Mouse (Mus musculus) layer of hippocampus, adult 8-10 months (tissue): ENCODE results near the gene Tet2. TPM values are rescaled to one million over a fixed set of nuclear protein-coding genes. Genes with fewer than 3 reads are reported as not detected.
"Not testable (repeated sequence)": the region's sequence is repeated elsewhere in the genome, so short reads cannot be mapped to it uniquely, and the experiment has no call there.

ENCODE experiments used
- DNase-seq, 2 experiments: peaks; one replicate each; pipeline ENCODE4 v3.0.0; 2022; ENCODE audit warnings: low spot score in 2 of 2
- total RNA-seq, 4 experiments: library from RNA; stranded (reverse); gene quantifications; 2 replicates each; pipeline ENCODE4 v1.2.4; 2022

Tet2 gene
- total RNA-seq, 4 experiments from 2014 or later = 44.9 to 50.5 (median 48.3) TPM

DNA sequence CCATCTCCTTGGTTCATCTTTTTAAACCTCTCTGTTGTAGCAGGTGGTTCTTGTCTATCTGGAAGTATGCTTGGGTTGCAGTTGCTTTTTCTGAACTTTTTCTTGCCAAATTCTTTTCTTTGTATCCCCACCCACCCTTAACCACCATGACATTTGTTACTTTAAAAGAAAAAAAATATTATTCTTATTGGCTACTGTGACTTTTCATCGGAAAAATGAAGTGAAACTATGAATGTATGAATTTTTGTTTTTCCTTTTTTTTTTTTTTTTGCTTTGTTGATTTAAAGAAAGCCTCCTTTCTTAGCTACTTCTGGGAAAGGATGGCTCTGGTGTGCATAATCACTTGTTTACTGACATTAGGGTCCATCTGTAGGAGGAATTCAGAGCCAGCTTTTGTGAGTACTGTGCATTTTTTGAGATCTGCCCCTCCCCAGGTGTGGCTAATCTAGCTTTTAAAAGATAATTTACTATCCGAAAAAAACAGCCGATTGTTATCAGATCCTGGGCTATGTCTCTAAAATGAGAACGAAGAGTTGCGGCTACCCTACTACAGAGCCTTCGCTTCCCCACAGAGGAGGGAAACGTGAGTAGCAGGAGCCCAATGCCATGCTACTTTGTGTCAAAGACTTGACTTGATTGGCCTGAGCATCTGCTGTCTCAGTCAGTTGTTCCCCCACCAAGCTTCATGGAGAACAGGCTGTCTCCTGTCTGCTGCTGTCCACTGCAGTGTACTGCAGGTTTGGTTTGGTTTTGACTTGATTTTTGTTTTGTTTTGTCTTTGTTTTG is 4.6 kb upstream of the Tet2 start:
- DNase-seq = no peak

DNA sequence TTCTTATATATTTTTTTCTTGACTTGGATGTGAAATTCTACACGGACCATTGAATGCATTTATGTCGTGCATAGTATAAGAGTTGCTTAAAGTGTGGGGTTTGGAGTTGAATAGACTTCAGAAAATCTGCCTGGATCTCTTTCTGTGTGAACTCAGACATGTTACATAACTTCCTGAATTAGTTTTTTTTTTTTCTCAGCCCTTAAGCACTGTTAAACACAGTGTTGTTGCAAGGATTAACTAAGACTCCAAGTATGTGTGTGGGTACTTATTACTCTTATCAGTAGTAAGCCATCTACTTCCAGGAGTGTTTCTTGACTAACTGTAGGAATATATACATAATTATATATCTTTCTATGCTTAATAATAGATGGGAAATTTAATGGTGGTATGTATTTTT is 3.7 kb upstream of the Tet2 start:
- DNase-seq = no peak

DNA sequence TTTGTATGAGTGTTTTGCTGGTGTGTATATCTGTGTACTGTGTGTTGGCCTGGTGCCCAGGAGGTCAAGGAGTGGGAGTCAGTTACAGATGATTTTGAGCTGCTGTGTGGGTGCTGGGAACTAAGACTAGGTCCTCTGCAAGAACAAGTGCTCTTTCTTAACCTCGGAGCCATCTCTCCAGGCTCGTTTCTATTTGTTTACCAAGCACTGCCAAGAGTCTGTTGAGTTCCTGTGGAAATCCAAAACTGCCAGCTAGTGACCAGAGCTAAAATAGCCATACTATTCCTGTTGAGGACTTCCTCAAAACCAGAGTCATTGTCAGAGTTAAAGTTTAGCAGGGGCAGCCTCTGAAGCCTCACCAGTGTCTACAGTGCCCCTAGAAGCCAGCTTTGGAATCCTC is 1.9 kb upstream of the Tet2 start:
- DNase-seq = no peak

DNA sequence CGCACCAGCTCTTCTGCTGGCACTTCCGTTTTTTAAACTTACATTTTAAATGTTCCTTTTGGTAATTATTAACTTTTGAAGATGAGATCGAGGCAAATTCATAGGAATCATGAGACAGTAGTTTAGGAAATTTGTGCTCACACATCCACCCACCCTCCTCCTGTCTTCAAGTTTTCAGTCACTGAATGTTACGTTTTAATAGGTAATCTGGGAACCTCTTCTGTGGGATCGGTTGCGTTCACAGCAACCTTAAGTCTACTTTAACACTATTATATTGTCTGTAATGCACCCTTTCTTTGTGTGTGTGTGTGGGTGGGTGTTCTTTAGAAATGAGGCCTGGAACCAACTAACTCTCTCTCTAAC is 346 bp upstream of the Tet2 start:
- no peak for DNase-seq

DNA sequence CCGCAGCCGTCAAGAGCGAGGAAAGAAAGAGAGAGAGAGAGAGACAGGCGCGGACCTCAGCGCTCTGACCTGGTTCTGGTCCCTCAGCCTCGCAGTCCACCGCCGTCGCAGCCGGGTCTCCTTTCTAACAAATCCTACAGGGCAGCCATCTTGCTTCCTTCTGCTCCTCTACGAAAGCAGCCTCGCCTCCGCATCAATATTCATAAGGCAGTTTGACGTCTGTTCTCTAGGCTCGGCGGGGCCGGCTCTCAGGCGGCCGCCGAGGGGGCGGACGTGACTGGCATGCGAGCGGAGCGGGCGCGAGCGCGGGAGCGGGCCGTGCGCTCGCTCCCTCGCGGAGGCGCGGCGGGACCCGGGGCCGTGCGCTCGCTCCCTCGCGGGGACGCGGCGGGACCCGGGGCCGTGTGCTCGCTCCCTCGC is 798 bp downstream of the Tet2 start:
- DNase-seq = peak; percentile 89 to 90

DNA sequence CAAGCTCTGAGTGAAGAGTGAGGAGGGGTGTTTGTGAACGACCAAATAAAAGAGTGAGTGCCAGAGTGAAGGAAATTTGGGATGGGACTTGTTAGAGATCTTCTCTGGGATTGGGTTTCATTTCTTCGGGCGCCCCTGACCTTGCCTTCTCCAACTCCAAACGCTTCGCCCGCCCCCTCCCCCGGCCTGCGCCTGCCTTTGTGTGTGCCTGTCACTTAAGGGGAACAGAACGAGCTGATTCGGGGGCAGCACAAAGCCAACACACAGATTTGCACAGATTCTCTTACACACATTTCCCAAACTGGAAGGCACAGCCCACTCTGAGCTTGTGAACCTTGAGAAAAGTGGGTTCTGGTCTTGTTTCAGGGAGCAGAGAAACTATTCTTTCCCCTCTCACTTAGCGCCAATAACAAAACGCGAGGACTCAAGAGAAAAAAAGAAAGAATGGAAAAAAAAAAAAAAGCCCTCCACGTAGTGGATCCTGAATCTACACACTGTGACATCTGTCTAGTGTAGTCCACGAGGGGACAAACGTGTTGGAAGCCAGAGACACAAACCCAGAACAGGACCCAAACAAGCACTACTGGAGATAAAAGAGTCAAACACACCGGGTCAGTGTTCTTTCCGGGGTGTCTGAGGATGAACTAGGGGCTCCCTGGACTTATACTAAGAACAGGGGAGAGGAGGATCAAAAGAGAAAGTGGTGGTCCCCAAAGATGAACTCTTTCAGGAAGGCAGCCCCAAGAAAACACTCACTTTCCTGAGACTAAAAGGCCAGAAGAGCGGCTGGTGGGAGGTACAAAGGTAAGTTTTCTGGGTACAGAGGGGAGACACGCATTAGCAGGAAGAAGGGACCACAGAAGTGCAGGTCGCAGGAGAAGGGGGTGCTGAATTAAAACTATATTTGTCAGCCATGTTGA is 1.6 kb downstream of the Tet2 start:
- DNase-seq = peak; percentile 21 to 29

DNA sequence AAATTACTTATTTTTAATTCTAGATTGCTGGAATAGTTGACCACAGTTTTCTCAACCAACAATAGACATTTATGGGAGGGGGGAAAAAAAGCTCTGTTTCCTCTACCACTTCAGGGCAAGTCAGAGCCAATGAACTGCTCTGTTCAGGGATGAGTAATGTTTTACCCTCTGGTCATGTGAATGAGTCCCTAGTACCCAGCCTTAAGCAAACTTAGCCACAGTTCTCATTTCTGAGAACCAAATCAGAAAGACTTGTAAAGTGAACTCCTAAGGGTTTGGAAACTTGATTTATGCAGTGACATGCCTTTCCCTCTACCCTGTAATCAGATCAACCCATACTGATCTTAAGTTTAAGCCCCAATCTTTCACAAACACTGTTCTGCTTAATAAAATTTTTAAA is 2.9 kb downstream of the Tet2 start:
- no peak for DNase-seq

DNA sequence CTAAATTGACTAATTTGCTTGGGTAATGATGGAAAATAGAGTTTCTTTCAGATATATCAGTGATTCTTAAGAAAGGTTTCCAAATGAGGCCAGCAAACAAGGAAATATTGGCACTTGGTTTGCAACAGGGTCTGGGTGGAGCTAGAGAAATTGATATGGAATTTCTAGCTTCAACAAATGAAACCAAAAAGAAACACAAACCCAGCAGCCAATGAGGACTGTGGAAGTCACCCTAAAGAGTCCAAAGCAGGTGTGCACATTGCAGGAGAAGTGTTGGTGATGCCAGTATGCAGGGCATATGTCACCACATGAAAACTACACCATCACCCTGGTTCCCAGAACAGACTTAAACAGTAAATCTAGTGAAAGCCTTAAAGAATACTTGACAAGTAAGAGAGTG is 3.9 kb downstream of the Tet2 start:
- DNase-seq = no peak

DNA sequence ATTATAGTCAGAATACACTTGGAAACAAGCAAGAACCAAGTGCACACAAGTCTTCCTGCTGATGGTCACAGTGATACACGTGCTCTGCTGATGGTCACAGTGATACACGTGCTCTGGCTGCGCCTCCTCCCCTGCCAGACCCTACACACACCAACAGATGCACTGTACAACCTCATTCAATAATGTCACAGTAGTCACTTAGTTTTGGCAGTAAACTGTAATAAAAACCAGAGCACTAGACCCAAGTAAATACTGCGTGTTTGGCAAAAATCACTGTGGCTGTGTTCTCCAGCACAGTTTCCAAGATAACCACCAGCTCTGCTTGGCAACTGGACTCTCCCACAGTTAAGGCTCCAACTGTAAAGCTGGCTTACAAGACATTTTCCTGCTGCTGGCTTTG is 4.9 kb downstream of the Tet2 start:
- DNase-seq = peak in 1 of 2 experiments; percentile 17

DNA sequence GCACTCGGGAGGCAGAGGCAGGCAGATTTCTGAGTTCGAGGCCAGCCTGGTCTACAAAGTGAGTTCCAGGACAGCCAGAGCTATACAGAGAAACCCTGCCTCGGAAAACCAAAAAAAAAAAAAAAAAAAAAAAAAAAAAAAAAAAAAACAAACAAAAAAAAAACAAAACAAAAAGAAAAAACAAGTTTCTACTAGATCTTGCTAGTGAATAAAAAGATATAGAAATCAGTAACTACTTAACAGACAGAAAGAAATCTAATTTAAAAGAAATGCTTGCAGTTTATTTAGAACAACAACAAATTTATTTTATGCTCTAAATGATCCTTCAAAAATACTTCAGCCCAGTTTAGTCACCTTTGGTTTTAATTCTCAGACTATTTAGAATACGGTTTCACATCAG is 6.4 kb downstream of the Tet2 start:
- not testable (repeated sequence) for DNase-seq

DNA sequence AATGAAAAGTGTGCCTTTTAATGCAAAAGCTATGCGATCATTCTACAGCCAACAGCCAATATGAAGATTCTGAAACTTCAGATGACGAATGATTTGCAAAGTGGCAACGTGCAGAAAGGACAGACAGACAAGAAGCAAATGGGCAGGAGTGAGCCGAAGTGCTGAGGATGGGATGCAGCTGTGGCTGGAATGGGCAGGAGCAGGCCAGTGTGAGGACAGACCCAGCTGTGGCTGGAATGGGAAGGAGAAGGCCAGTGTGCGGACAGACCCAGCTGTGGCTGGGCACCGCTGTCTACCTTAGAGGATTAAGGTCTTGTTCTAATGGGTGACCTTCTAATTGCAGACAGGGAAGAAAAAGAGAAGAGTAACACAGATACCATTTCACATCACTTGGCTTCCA is 9.3 kb downstream of the Tet2 start:
- DNase-seq = no peak

DNA sequence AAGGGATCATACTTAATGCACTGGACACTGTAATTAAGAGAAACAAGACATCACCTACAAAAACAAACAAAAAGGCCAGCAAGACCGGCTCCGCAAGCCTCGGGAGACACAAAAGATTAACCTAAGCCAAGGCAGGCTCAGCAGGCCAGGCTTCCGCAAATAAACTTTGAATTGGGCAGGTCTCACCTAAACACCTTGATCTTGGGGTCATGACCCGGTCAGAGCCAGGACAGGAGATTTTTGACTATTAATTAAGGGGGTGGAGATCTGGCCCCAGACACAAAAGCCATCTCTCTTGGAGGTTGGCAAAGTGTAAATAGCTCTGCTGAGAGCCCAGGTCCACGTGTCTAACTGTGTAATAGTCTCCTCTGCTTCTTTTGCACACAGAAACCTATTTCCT is 10.9 kb downstream of the Tet2 start:
- DNase-seq = no peak

DNA sequence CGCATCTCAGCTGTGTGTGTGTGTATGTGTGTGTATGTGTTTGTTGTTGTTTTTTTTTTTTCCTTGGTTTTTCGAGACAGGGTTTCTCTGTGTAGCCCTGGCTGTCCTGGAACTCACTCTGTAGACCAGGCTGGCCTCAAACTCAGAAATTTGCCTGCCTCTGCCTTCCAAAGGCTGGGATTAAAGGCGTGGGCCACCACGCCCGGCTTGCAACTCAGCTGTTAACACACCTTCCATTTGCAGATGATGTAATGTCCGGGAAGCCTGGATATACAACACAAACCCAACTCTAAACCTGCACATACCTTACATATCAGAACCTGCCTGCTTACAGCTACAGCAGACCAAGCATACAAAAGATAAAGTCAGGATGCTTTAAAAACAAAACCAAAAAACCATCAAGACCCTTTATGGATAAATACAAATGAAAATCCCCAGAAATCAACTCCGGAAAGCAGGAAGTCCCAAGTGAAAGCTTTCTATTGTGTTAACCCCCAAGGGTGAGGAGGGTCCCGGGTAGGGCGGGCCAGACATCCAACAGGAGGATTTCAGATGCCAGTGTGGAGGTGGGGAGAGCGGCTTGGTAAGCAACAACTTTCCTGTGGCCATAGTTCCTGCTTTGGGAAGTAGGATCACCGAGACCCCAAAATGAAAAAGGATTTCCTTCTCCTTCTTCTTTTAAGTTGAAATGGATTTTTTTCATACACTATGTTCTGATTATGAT is 11.5 kb downstream of the Tet2 start:
- no peak for DNase-seq

DNA sequence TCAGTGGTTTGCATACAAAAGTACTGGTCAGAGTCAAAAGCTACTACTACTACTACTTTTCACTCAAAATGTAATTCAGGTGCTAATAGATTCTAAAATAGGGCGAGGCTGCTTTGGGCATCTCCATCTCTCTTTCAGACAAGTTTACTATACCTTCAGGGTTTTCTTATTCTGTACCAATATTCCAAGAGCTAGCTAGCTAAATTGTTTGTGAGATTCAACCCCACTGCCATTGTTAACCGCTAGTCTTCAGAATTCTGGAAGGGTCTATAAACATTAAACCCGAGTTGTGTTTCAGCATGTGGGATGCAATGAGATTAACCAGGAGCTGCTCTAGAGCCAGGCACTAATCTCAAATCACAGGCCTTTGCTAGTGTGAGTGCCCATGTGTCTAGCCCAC is 12.1 kb downstream of the Tet2 start:
- no peak for DNase-seq

DNA sequence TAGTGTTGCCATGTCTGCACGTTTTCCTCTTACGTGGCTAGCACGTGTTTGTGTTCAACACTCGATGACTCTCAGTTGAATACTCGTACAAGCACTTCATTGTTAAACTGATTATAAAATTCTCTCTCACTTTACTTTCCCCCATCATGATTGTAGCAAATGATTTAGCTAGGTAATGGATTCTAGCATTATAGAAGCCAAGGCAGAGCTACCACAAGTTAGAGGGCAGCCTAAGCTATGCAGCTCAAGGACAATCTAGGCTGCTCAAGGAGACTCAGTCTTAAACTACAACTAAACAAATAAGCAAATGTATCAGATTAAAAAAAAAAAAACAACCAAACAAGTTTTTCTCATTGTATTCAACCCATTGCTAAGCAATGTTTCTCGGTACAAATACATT is 12.7 kb downstream of the Tet2 start:
- DNase-seq = no peak

DNA sequence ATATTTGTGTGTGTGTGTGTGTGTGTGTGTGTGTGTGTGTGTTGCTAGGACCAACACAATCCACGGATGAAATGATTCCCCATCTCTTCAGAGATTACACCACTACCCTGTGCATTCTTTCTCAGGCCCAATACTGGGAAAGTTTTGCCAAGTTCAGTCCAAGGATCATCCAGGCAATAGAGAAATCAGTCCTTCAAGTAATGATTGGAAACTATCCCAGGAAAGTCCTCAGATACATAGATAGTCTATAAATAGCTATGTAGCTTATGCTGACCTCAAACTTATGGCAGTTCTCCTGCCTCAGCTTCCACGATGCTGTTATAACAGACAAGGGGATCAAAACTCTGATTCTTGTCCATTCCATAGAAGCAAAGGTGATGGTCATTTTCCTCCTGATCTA is 13.8 kb downstream of the Tet2 start:
- DNase-seq = no peak

DNA sequence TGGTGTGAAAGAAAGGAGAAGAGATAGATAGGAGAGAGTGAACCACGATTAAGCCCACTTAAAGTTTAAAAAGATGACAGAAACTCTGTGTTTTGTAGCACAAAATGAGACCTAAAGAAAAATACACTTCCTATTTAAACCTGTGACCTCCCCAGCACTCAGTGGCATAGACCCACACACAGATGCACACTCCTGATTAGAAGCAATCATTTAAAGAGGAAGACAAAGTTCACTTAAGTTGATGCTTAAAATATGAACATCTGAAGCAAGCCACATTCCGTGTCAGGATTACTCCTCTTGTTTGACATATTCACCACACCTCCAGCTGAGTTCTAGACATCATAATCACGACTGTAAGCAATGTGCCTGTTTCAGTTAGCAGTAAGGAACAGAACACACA is 14.3 kb downstream of the Tet2 start:
- DNase-seq = no peak

DNA sequence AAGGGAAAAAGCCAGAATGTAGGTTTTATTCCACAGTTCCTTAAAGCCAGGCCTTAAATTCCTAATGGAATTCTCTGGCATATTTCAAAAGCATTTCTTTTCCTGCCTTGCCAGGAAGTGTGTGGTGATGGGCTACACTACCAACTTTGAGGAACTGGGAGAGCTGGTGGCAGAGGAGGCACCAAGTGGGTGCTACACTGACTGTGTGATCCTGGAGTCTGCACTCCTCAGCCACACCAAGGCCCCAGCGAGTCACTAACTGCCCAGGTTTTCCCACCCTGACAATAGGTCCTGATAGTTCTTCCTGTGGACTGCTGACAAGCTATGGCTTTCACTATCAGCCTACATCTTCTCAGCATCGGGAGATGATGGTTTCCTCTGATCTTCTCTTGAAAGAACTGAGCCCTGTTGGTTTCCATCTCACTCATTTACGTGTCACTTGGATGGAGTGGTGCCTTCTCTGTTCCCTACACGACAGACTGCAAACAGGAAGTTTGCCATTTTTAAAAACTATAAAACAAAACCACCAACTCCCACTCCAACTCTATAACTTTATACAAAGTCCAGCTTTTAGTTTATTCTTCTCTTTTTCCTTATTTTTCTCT is 18.7 kb downstream of the Tet2 start:
- no peak for DNase-seq

DNA sequence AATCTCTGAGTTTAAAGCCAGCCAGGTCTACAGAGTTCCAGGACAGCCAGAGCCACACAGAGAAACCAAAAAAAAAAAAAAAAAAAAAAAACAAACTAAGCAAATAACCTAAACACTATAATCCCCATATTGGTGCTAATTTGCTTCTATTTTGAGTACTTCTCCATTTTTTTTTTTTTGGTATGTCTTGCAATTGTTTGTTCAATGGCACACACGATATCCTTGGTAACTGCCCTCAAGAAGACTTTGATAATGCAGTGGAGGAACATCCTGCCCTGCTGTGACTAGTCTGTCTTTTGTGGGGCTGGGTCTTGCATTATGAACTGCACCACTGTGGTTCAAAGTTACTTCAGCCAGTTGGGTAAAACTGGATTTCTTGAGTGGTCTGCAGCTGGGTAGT is 19.4 kb downstream of the Tet2 start:
- no peak for DNase-seq

DNA sequence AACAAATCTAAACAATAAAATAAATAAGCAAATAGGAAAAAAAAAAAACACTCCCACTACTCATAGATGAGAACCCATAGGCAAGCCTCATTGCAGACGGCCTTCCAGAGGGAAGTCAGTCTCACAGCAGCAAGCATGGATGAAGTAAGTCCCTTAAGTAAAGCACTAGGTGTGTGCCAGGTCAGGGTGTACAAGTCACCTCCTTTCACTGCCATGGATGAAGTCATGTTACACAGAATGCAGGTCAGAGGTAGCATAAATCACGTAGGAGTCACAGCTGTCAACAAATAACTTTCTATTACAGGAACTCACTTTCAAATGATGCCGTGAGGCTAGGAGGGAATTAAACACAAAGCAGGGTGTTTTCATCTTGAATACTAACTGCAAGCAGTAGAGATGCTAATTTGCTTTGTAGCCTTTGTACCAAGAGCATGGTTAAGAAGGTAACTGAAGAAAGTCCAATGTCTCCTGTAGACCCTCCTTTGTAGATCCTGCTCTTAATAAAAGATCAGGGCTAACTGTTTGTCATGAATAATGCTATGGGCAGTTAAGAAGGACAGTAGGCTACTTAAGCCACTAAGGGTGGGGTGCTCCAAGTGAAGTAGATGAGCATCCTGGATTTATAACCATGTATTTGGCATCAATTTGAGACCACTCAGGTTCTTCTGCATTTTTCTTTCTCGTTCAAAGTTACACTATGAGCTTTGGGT is 20.4 kb downstream of the Tet2 start:
- no peak for DNase-seq

DNA sequence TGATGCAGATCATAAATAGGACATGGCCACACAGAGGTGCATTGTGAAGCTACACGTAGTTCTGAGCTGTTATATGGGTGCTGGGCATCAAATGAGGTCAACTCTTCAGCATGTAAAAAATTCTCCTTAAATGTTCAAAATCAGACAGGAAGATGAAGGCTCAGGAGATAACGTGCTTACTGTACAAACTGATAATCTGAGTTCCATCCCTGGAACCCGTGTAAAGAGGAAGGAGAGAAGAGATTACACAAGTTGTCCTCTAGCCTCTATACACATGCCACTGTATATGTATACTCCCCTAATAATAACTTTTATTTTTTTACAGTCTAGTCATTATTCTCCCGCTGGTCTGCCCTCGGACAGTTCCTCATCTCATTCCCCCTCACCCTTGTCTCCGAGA is 21.7 kb downstream of the Tet2 start:
- no peak for DNase-seq
